Mouse (Mus musculus) spleen, adult 2 months (tissue): ENCODE data around the gene Rnf6. TPM values are rescaled to one million over a fixed set of nuclear protein-coding genes. Genes with fewer than 3 reads are reported as not detected.

Experiments used
- DNase-seq, 2 experiments: peaks; one replicate each; pipeline versions ENCODE4 v3.0.0 to v3.0.0-alpha.2; 2012 to 2021; ENCODE audit warnings: low spot score in 2 of 2, low read depth in 1 of 2
- H3K27ac ChIP-seq: fragments of 200-500 bp; 2 replicates; pipeline ENCODE4 v1.5.1; 2012; ENCODE audit warnings: low read length, inconsistent platforms; ENCODE audit not compliant: insufficient read depth
- H3K27me3 ChIP-seq: fragments of 200-500 bp; 2 replicates; pipeline ENCODE4 v1.6.1; 2012; ENCODE audit warnings: mild to moderate bottlenecking, moderate library complexity, low read length, inconsistent platforms; ENCODE audit not compliant: control insufficient read depth, insufficient read depth
- H3K36me3 ChIP-seq: fragments of 200-500 bp; 2 replicates; pipeline ENCODE4 v1.6.1; 2012; ENCODE audit warnings: mild to moderate bottlenecking, low read length, inconsistent platforms; ENCODE audit not compliant: control insufficient read depth, insufficient read depth
- H3K4me1 ChIP-seq: fragments of 200-500 bp; 2 replicates; pipeline ENCODE4 v1.6.1; 2011; ENCODE audit warnings: inconsistent platforms; ENCODE audit not compliant: control insufficient read depth, insufficient read depth, insufficient read length
- H3K4me3 ChIP-seq: fragments of 200-500 bp; 2 replicates; pipeline ENCODE4 v1.5.1; 2011; ENCODE audit warnings: mild to moderate bottlenecking, inconsistent platforms; ENCODE audit not compliant: insufficient read depth, insufficient read length; ENCODE audit errors: extremely low read depth
- CTCF ChIP-seq: fragments of 200-500 bp; IDR thresholded peaks from 2 replicates; pipeline ENCODE4 v1.5.1; 2011; ENCODE audit warnings: mild to moderate bottlenecking, inconsistent platforms; ENCODE audit not compliant: insufficient read depth, insufficient read length, insufficient replicate concordance; ENCODE audit errors: extremely low read depth
- POLR2A ChIP-seq: fragments of 200-500 bp; IDR thresholded peaks from 2 replicates; pipeline ENCODE4 v1.6.1; 2011; ENCODE audit warnings: low read depth, low read length, inconsistent platforms
- WGBS: fragments of 180-500 bp; shearing (Covaris S2); methylation state at CpG from one replicate; pipeline ENCODE4 v1.1.7; 2018; 5-methylcytosine and 5-hydroxymethylcytosine counted together
- polyA plus RNA-seq: library from polyadenylated mRNA; depleted of rRNA; stranded (reverse); fragments of >200 nt; gene quantifications from 2 replicates; pipeline ENCODE4 v1.2.3, GENCODE M21; 2012; rRNA removed

Gene Rnf6
- polyA plus RNA-seq: 11.8 and 12.9 TPM in 2 replicates

- H3K27ac ChIP-seq: peak within 1 kb of the TSS; percentile 98
- peak; percentile 19; the same call in 1 of the 2 replicates for TF ChIP-seq POLR2A
- TF ChIP-seq CTCF: no peak
- peak within 1 kb of the TSS; percentile 100 for H3K4me3 ChIP-seq
- no peaks in the 10 kb centered on the region; the same call in 1 of the 2 replicates for H3K4me1 ChIP-seq
- peaks cover 3% of the 10 kb centered on the region for H3K36me3 ChIP-seq
- H3K27me3 ChIP-seq: no peaks in the 10 kb centered on the region
- WGBS: under 1% methylated on average over 67 of the region's 67 CpGs
- peak; percentile 90 to 94 for DNase-seq
Observed at GRCm38 (mm10) chr5:146220879-146221714, at the start of gene Rnf6. TSS of gene Rnf6 (minus strand) at chr5:146221555.

GRCm38 (mm10) chr5:146270593-146270992, 49.2 kb upstream of the Rnf6 start:
- no peak for DNase-seq
- Histone ChIP-seq H3K36me3 (peaks cover 11% of the 10 kb centered on the region), H3K27me3 (no peaks in the 10 kb centered on the region)

GRCm38 (mm10) chr5:146267776-146268175, 46.4 kb upstream of the Rnf6 start:
- H3K27me3 ChIP-seq: no peaks in the 10 kb centered on the region
- TF ChIP-seq CTCF: no peak
- TF ChIP-seq POLR2A: no peak
- DNase-seq: no peak
- 95% methylated on average over 7 of the region's 7 CpGs for WGBS
- no peaks in the 10 kb centered on the region for H3K4me1 ChIP-seq
- no peak overlapping the region for H3K4me3 ChIP-seq
- peaks cover 6% of the 10 kb centered on the region for H3K36me3 ChIP-seq
- no peak overlapping the region for H3K27ac ChIP-seq

More at GRCm38 (mm10) chr5:146270593-146270992, 49.2 kb upstream of the Rnf6 start:
- no peak for TF ChIP-seq CTCF
- no peak for TF ChIP-seq POLR2A
- Histone ChIP-seq H3K4me3 (no peak overlapping the region), H3K27ac (no peak overlapping the region), H3K4me1 (no peaks in the 10 kb centered on the region)
- 79% methylated on average over 9 of the region's 9 CpGs for WGBS

- Histone ChIP-seq H3K27me3 (no peaks in the 10 kb centered on the region), H3K4me1 (no peaks in the 10 kb centered on the region), H3K27ac (no peak overlapping the region), H3K36me3 (peaks cover 3% of the 10 kb centered on the region; the same call in 1 of the 2 replicates), H3K4me3 (no peak overlapping the region)
- no peak for DNase-seq
- WGBS: 73% methylated on average over 5 of the region's 6 CpGs
- TF ChIP-seq POLR2A (no peak), CTCF (no peak)
Observed at GRCm38 (mm10) chr5:146265934-146266591, 44.7 kb upstream of the Rnf6 start.

DNA sequence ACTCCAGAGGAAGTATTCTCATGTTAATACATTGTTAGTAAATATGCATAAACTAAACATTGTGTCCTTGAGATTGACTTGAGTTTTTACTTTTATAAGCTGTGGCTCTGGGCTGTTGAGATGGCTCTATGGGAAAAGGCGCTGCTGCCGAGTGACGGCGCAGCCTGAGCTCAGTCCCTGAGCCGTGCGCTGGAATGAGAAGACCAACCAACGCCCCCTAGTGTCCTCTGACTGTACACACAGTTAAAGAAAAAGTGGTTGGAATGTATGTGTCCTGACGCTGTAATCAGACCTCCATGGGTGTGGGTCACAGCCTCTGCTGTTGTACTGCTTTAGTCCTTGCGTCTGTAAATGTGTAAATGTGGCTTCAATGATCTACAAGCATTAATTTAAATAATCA, 38.6 kb upstream of the Rnf6 start:
- Histone ChIP-seq H3K4me1 (no peaks in the 10 kb centered on the region), H3K27me3 (no peaks in the 10 kb centered on the region), H3K36me3 (no peaks in the 10 kb centered on the region), H3K4me3 (no peak overlapping the region), H3K27ac (no peak overlapping the region)
- WGBS: 86% methylated on average over 9 of the region's 9 CpGs
- no peak for DNase-seq
- TF ChIP-seq CTCF: no peak
- no peak for TF ChIP-seq POLR2A

- no peak for DNase-seq
- H3K27ac ChIP-seq: no peak overlapping the region
- H3K4me1 ChIP-seq: no peaks in the 10 kb centered on the region; the same call in 1 of the 2 replicates
- 91% methylated on average over 5 of the region's 5 CpGs for WGBS
- no peak overlapping the region for H3K4me3 ChIP-seq
- no peaks in the 10 kb centered on the region for H3K27me3 ChIP-seq
- H3K36me3 ChIP-seq: no peaks in the 10 kb centered on the region
- TF ChIP-seq CTCF (no peak), POLR2A (no peak)
Observed at GRCm38 (mm10) chr5:146253644-146254043, 32.3 kb upstream of the Rnf6 start.
